Mouse (Mus musculus): ENCODE results near the gene Rps12-ps3. TPM values are rescaled to one million over a fixed set of nuclear protein-coding genes. Genes with fewer than 3 reads are reported as not detected.

Gene Rps12-ps3
- polyA plus RNA-seq, 1 experiment from 2014 or later: 10.4 TPM

DNA sequence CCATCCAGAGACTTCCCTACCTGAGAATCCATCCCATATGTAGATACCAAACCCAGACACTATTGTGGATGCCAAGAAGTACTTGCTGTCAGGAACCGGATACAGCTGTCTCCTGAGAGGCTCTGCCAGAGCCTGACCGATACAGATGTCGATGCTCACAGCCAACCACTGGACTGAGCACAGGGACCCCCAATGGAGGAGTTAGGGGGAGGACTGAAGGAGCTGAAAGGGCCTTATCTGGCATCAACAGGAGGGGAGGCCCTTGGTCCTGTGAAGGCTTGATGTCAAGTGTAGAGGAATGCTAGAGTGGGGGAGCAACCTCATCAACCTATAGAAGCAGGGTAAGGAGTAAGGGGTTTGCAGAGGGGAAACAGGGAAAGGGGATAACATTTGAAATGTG, 30.7 kb downstream of the Rps12-ps3 start:
- H3K4me1 ChIP-seq: no peaks in the 10 kb centered on the region
- no peak overlapping the region for H3K4me2 ChIP-seq
- ATAC-seq (ENCODE audit: insufficient number of reproducible peaks, insufficient read depth, low FRiP score, low TSS enrichment, low read depth): no peak
- no peaks in the 10 kb centered on the region for H3K36me3 ChIP-seq
- WGBS: 70% methylated on average over 3 of the region's 3 CpGs
- no peak overlapping the region for H3K9ac ChIP-seq
- no peak overlapping the region for H3K4me3 ChIP-seq
- H3K9me3 ChIP-seq: no peaks in the 10 kb centered on the region
- peaks cover 8% of the 10 kb centered on the region; the same call in 1 of the 2 replicates for H3K27me3 ChIP-seq
- no peak overlapping the region for H3K27ac ChIP-seq

GRCm38 (mm10) chr19:59354906-59355305, 32.8 kb downstream of the Rps12-ps3 start:
- Histone ChIP-seq H3K4me1 (no peaks in the 10 kb centered on the region), H3K9ac (no peak overlapping the region), H3K27ac (no peak overlapping the region), H3K9me3 (no peaks in the 10 kb centered on the region), H3K27me3 (peaks cover 8% of the 10 kb centered on the region; the same call in 1 of the 2 replicates), H3K4me2 (no peak overlapping the region), H3K36me3 (no peaks in the 10 kb centered on the region), H3K4me3 (no peak overlapping the region)
- WGBS: 65% methylated on average over 2 of the region's 2 CpGs
- ATAC-seq (ENCODE audit: insufficient number of reproducible peaks, insufficient read depth, low FRiP score, low TSS enrichment, low read depth): no peak

- no peak for ATAC-seq (ENCODE audit: insufficient number of reproducible peaks, insufficient read depth, low FRiP score, low TSS enrichment, low read depth)
- Histone ChIP-seq H3K9me3 (no peaks in the 10 kb centered on the region), H3K9ac (no peak overlapping the region), H3K4me3 (no peak overlapping the region), H3K4me2 (no peak overlapping the region), H3K4me1 (no peaks in the 10 kb centered on the region), H3K36me3 (no peaks in the 10 kb centered on the region), H3K27ac (no peak overlapping the region), H3K27me3 (peaks cover 8% of the 10 kb centered on the region; the same call in 1 of the 2 replicates)
- 78% methylated on average over 3 of the region's 3 CpGs for WGBS
These were observed 34.3 kb downstream of the Rps12-ps3 start for GRCm38 (mm10) chr19:59356388-59356787.

DNA sequence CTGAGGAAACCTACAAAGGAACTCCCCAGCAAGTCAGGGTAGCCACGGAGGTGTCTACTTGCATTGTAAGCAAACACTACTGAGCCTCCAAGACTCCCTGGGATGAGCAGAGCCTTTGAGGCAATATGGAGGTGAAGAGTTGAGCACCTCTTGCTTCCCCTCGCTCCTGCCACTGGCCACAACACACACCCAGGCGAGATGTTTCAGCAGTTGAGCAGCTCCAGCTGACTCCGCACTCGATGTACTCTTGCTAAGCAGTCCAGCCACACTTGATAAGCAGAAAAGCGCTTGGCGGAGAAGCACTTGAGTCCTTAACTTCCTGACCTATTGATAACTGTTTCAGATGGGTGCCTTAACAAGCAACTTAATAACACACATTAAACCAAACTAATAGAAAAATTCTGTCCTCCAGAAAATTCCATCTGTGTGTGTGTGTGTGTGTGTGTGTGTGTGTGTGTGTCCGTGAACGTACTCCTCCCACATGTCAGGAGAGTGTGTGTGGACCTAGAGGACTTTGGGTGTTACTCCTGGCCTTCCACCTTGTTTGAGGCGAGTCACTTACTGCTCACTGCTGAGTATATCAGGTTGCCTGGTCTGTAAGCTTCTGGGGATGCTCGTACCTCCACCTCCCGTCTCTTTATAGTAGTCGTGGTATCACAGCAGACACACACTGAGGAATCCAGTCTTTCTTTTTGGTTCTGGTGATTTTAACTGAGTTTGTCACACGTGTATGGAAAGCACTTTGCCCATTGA, 34.9 kb downstream of the Rps12-ps3 start:
- H3K4me2 ChIP-seq: no peak overlapping the region
- H3K27ac ChIP-seq: no peak overlapping the region
- H3K4me3 ChIP-seq: no peak overlapping the region
- WGBS: 79% methylated on average over 14 of the region's 14 CpGs
- no peak for ATAC-seq (ENCODE audit: insufficient number of reproducible peaks, insufficient read depth, low FRiP score, low TSS enrichment, low read depth)
- H3K36me3 ChIP-seq: no peaks in the 10 kb centered on the region
- no peaks in the 10 kb centered on the region for H3K9me3 ChIP-seq
- no peaks in the 10 kb centered on the region for H3K4me1 ChIP-seq
- H3K27me3 ChIP-seq: peaks cover 8% of the 10 kb centered on the region; the same call in 1 of the 2 replicates
- no peak overlapping the region for H3K9ac ChIP-seq

DNA sequence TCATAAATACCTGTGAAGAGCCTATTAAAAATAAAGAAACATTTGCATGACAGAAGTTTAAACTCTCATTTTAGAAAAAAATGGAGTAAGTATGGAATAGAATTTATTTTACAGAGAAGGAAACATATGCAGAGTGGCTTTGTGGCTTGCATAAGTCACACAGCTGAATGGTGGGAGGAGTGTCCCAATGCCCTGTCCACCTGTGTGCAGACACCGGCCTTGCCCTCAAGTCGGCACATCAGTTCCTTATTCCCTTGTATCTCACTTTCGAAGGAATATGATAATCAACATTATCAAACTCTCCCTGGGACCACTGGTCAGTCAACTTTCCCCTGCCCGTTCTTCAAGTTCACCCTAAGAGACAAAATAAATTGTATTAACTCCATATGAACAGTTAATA, 35.8 kb downstream of the Rps12-ps3 start:
- Histone ChIP-seq H3K27ac (no peak overlapping the region), H3K4me2 (no peak overlapping the region), H3K4me1 (no peaks in the 10 kb centered on the region), H3K9ac (no peak overlapping the region), H3K36me3 (no peaks in the 10 kb centered on the region), H3K27me3 (peaks cover 2% of the 10 kb centered on the region; the same call in 1 of the 2 replicates), H3K9me3 (no peaks in the 10 kb centered on the region), H3K4me3 (no peak overlapping the region)
- WGBS: 73% methylated on average over 4 of the region's 4 CpGs
- ATAC-seq (ENCODE audit: insufficient number of reproducible peaks, insufficient read depth, low FRiP score, low TSS enrichment, low read depth): no peak

DNA sequence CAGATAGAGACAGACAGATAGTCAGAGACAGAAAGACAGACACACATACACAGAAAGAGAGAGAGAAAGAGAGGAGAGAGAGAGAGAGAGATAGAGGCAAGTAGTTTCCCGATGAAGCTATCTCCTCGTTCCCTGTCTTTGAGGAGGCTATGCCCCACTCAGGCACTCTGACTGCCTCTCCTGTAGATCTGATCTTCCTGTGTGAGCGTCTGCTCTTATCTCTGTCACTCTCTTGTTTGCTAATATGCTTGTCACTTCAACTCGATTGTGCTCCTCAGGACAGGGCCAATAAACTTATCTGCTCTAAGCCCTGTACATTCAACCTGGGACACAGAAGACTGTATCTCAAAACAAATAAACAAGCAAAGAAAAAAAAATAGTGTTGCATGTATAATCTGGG, 37.1 kb downstream of the Rps12-ps3 start:
- H3K4me2 ChIP-seq: no peak overlapping the region
- no peaks in the 10 kb centered on the region for H3K4me1 ChIP-seq
- 0 out of 2 replicates have a peak, but pooled peaks cover 2% of the 10 kb centered on the region for H3K27me3 ChIP-seq
- no peak overlapping the region for H3K9ac ChIP-seq
- H3K4me3 ChIP-seq: no peak overlapping the region
- H3K27ac ChIP-seq: no peak overlapping the region
- no peaks in the 10 kb centered on the region for H3K36me3 ChIP-seq
- no peak for ATAC-seq (ENCODE audit: insufficient number of reproducible peaks, insufficient read depth, low FRiP score, low TSS enrichment, low read depth)
- no peaks in the 10 kb centered on the region for H3K9me3 ChIP-seq
- 67% methylated on average over 4 of the region's 4 CpGs for WGBS

DNA sequence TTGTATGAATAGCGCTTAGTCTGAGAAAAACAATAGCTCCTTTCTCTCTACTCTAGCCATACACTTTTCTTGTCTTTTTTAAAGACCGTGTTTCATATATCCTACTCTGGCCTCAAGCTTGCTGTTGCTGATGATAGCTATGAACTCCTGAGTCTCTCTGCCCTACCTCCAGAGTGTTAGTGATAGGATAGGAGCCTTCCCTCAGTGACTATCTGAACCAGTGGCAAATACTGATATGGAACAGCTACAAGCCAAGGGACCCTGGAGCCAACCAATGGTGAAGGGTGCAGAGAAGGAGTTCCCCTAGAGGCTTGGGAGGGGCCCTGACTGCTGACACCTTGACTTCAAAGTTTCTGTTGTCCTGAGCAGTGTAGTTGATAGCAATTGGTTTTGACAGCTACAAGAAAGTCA, 38.4 kb downstream of the Rps12-ps3 start:
- Histone ChIP-seq H3K9me3 (no peaks in the 10 kb centered on the region), H3K4me1 (no peaks in the 10 kb centered on the region), H3K27me3 (0 out of 2 replicates have a peak, but pooled peaks cover 2% of the 10 kb centered on the region), H3K4me3 (no peak overlapping the region), H3K27ac (no peak overlapping the region), H3K9ac (no peak overlapping the region), H3K36me3 (no peaks in the 10 kb centered on the region), H3K4me2 (no peak overlapping the region)
- WGBS: 63% methylated on average over 2 of the region's 2 CpGs
- ATAC-seq (ENCODE audit: insufficient number of reproducible peaks, insufficient read depth, low FRiP score, low TSS enrichment, low read depth): no peak

- no peak overlapping the region for H3K9ac ChIP-seq
- H3K9me3 ChIP-seq: no peaks in the 10 kb centered on the region
- H3K36me3 ChIP-seq: no peaks in the 10 kb centered on the region
- no peaks in the 10 kb centered on the region for H3K27me3 ChIP-seq
- no peaks in the 10 kb centered on the region for H3K4me1 ChIP-seq
- H3K4me2 ChIP-seq: no peak overlapping the region
- WGBS: 75% methylated on average over 6 of the region's 6 CpGs
- ATAC-seq (ENCODE audit: insufficient number of reproducible peaks, insufficient read depth, low FRiP score, low TSS enrichment, low read depth): no peak
- H3K27ac ChIP-seq: no peak overlapping the region
- no peak overlapping the region for H3K4me3 ChIP-seq
These were observed 40.6 kb downstream of the Rps12-ps3 start for GRCm38 (mm10) chr19:59362646-59363045.

GRCm38 (mm10) chr19:59363666-59364065, 41.6 kb downstream of the Rps12-ps3 start:
- H3K27me3 ChIP-seq: no peaks in the 10 kb centered on the region
- no peak overlapping the region for H3K27ac ChIP-seq
- H3K9ac ChIP-seq: no peak overlapping the region
- H3K4me1 ChIP-seq: no peaks in the 10 kb centered on the region
- ATAC-seq (ENCODE audit: insufficient number of reproducible peaks, insufficient read depth, low FRiP score, low TSS enrichment, low read depth): no peak
- H3K36me3 ChIP-seq: no peaks in the 10 kb centered on the region
- WGBS: 85% methylated on average over 3 of the region's 3 CpGs
- no peaks in the 10 kb centered on the region for H3K9me3 ChIP-seq
- H3K4me2 ChIP-seq: no peak overlapping the region
- H3K4me3 ChIP-seq: no peak overlapping the region

DNA sequence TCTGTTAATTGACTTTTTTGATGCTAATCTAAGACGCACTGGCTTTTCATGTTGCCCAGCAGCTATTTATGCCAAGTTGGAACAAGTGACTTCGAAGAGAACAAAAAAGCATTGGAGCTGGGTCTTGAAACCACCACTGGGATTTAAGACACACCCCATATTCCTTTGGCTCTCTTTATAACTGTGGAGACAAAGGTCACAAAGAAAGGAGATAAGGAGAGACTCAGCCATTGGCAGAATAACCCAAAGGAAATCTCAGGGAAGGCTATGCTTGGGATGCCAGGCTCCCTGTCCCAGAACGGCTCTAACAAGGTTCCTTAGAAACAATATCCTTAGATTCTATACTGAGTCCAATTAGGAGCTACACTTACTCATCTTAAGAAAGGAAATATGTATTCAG, 44.6 kb downstream of the Rps12-ps3 start:
- 69% methylated on average over 3 of the region's 3 CpGs for WGBS
- H3K4me2 ChIP-seq: no peak overlapping the region
- H3K4me3 ChIP-seq: no peak overlapping the region
- no peaks in the 10 kb centered on the region for H3K27me3 ChIP-seq
- no peaks in the 10 kb centered on the region for H3K4me1 ChIP-seq
- no peak overlapping the region for H3K27ac ChIP-seq
- no peak for ATAC-seq (ENCODE audit: insufficient number of reproducible peaks, insufficient read depth, low FRiP score, low TSS enrichment, low read depth)
- H3K9ac ChIP-seq: no peak overlapping the region
- no peaks in the 10 kb centered on the region for H3K36me3 ChIP-seq
- H3K9me3 ChIP-seq: no peaks in the 10 kb centered on the region

- 79% methylated on average over 4 of the region's 4 CpGs for WGBS
- H3K27ac ChIP-seq: no peak overlapping the region
- H3K4me2 ChIP-seq: no peak overlapping the region
- no peak overlapping the region for H3K4me3 ChIP-seq
- no peak for ATAC-seq (ENCODE audit: insufficient number of reproducible peaks, insufficient read depth, low FRiP score, low TSS enrichment, low read depth)
- no peaks in the 10 kb centered on the region for H3K4me1 ChIP-seq
- H3K27me3 ChIP-seq: no peaks in the 10 kb centered on the region
- H3K36me3 ChIP-seq: no peaks in the 10 kb centered on the region
- H3K9ac ChIP-seq: no peak overlapping the region
- no peaks in the 10 kb centered on the region for H3K9me3 ChIP-seq
These were observed 45.8 kb downstream of the Rps12-ps3 start for GRCm38 (mm10) chr19:59367892-59368291.

DNA sequence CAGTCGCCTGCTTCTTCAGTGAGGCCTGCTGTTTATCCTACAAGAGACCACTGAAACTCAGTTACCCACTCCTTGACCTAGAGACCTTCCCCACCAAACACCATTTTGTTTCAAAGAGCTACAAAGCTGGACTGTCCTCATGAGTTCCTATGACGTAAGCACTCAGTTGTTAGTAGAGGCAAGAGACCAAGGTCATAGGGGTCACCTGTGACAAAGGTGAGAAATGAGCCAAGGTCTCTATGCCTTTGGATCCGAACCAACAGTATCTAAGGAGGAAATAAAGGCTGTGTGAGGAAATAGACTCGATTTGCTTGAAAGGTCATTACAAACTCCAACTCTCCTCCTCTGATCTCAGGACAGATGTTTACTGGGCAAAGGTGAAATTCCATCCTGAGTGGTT, 48.9 kb downstream of the Rps12-ps3 start:
- no peaks in the 10 kb centered on the region for H3K27me3 ChIP-seq
- H3K9me3 ChIP-seq: peaks cover 7% of the 10 kb centered on the region; the same call in 1 of the 2 replicates
- H3K4me3 ChIP-seq: no peak overlapping the region
- no peak for ATAC-seq (ENCODE audit: insufficient number of reproducible peaks, insufficient read depth, low FRiP score, low TSS enrichment, low read depth)
- no peaks in the 10 kb centered on the region for H3K36me3 ChIP-seq
- no peak overlapping the region for H3K27ac ChIP-seq
- no peak overlapping the region for H3K9ac ChIP-seq
- no peak overlapping the region for H3K4me2 ChIP-seq
- no peaks in the 10 kb centered on the region for H3K4me1 ChIP-seq
- WGBS: 77% methylated on average over 4 of the region's 4 CpGs
